Mouse (Mus musculus) heart, embryonic 16.5 days (tissue): Measurements from ENCODE around the gene Gm36245. TPM values are rescaled to one million over a fixed set of nuclear protein-coding genes. Genes with fewer than 3 reads are reported as not detected.
"Not testable (repeated sequence)": the region's sequence is repeated elsewhere in the genome, so short reads cannot be mapped to it uniquely, and the experiment has no call there.

Source experiments
- ATAC-seq: fragments of 200-750 bp; cut with Nextera tagmentation; replicated peaks from 2 replicates; pipeline ENCODE4 v1.8.0; 2017; ENCODE audit warnings: moderate number of reproducible peaks; ENCODE audit not compliant: insufficient read depth, low FRiP score; ENCODE audit errors: extremely low read depth
- H3K27ac ChIP-seq: fragments of 300-500 bp; sonication (generic); 2 replicates; pipeline ENCODE4 v1.5.1; 2014; ENCODE audit warnings: mild to moderate bottlenecking, low read length, control low read depth, moderate library complexity
- H3K27me3 ChIP-seq: fragments of 300-500 bp; sonication (generic); 2 replicates; pipeline ENCODE4 v1.6.1; 2014; ENCODE audit warnings: low read length, mixed read lengths; ENCODE audit not compliant: control insufficient read depth, insufficient read depth
- H3K36me3 ChIP-seq: fragments of 300-500 bp; sonication (generic); 2 replicates; pipeline ENCODE4 v1.6.1; 2014; ENCODE audit not compliant: control insufficient read depth, insufficient read depth
- H3K4me1 ChIP-seq: fragments of 300-500 bp; sonication (generic); 2 replicates; pipeline ENCODE4 v1.6.1; 2014; ENCODE audit warnings: low read length, mixed read lengths; ENCODE audit not compliant: control insufficient read depth, insufficient read depth
- H3K4me2 ChIP-seq: fragments of 300-500 bp; sonication (generic); 2 replicates; pipeline ENCODE4 v1.6.1; 2014; ENCODE audit warnings: low read depth, mild to moderate bottlenecking, control low read depth, low read length
- H3K4me3 ChIP-seq: fragments of 300-500 bp; sonication (generic); 2 replicates; pipeline ENCODE4 v1.5.1; 2014; ENCODE audit warnings: mild to moderate bottlenecking, control low read depth, low read length
- H3K9ac ChIP-seq: fragments of 300-500 bp; sonication (generic); 2 replicates; pipeline ENCODE4 v1.6.1; 2014; ENCODE audit warnings: low read length, control low read depth
- H3K9me3 ChIP-seq: fragments of 300-500 bp; sonication (generic); replicated peaks from 2 replicates; pipeline ENCODE4 v1.6.1; 2016; ENCODE audit warnings: low read length; ENCODE audit not compliant: control insufficient read depth
- WGBS: fragments of 180-500 bp; shearing (Covaris S2); extraction: QIAGEN DNeasy Blood & Tissue Kit; methylation state at CpG from one replicate; pipeline ENCODE4 v1.1.7; 2014; 5-methylcytosine and 5-hydroxymethylcytosine counted together
- polyA plus RNA-seq: library from polyadenylated mRNA; unstranded; fragments of >200 nt; fragmentation: Nextera tagmentation; extraction: Ambion mirVana; gene quantifications from 2 replicates; pipeline ENCODE4 v1.2.1, GENCODE M21; 2015

Gm36245 gene
- polyA plus RNA-seq, 1 experiment from 2014 or later = not detected

GRCm38 (mm10) chr15:77593557-77593956, 5.5 kb upstream of the Gm36245 start:
- H3K27me3 ChIP-seq = no peaks in the 10 kb centered on the region
- no peak for ATAC-seq
- no peak overlapping the region for H3K27ac ChIP-seq
- H3K4me3 ChIP-seq = no peak overlapping the region
- no peaks in the 10 kb centered on the region for H3K36me3 ChIP-seq
- H3K4me1 ChIP-seq = no peaks in the 10 kb centered on the region
- WGBS = 43% methylated on average over 1 of the region's 1 CpGs
- H3K9ac ChIP-seq = no peak overlapping the region
- no peak overlapping the region for H3K4me2 ChIP-seq
- no peaks in the 10 kb centered on the region for H3K9me3 ChIP-seq

- Histone ChIP-seq H3K4me1 (no peaks in the 10 kb centered on the region), H3K4me2 (peak within 1 kb of the TSS; percentile 4; the same call in 1 of the 2 replicates), H3K9ac (no peak within 1 kb of the TSS), H3K9me3 (no peaks in the 10 kb centered on the region), H3K36me3 (no peaks in the 10 kb centered on the region), H3K27ac (no peak within 1 kb of the TSS), H3K4me3 (no peak within 1 kb of the TSS), H3K27me3 (no peaks in the 10 kb centered on the region)
- WGBS = 53% methylated on average over 5 of the region's 5 CpGs
- ATAC-seq = no peak
These were observed 3.1 kb upstream of the Gm36245 start, which contains the start of gene Apol10b for GRCm38 (mm10) chr15:77595961-77596360. Gene Apol10b, minus strand, starts transcription at chr15:77596125.

GRCm38 (mm10) chr15:77598429-77598828, 629 bp upstream of the Gm36245 start:
- H3K36me3 ChIP-seq = no peaks in the 10 kb centered on the region
- H3K9me3 ChIP-seq = no peaks in the 10 kb centered on the region
- H3K27me3 ChIP-seq = no peaks in the 10 kb centered on the region
- H3K4me1 ChIP-seq = no peaks in the 10 kb centered on the region
- ATAC-seq = no peak
- H3K4me3 ChIP-seq = no peak overlapping the region
- no peak overlapping the region for H3K27ac ChIP-seq
- H3K4me2 ChIP-seq = no peak overlapping the region
- 48% methylated on average over 3 of the region's 3 CpGs for WGBS
- H3K9ac ChIP-seq = no peak overlapping the region

DNA sequence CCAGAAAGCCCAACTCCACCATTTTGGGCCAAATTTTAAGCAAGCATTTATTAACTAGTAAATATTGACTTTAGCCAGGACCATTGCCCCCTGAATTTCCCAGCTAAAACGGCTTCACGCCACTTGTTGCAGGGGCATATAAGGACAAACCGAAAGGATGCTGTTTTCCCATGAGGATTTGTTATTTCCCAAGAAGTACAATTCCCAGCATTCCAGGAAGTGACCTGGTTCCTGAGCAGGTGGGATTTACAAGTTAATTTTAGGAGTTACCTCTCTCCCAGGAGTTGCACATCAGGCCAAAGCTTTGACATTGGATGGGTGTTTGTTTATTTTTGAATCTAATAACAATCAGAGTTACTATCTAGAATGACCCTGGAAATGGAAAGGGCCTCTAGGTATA, 7.0 kb downstream of the Gm36245 start:
- H3K27me3 ChIP-seq = no peaks in the 10 kb centered on the region
- no peak overlapping the region for H3K4me2 ChIP-seq
- no peaks in the 10 kb centered on the region for H3K4me1 ChIP-seq
- no peaks in the 10 kb centered on the region for H3K36me3 ChIP-seq
- 89% methylated on average over 3 of the region's 3 CpGs for whole genome bisulfite sequencing
- no peak overlapping the region for H3K27ac ChIP-seq
- no peaks in the 10 kb centered on the region for H3K9me3 ChIP-seq
- no peak overlapping the region for H3K4me3 ChIP-seq
- no peak for ATAC-seq
- H3K9ac ChIP-seq = no peak overlapping the region

- Histone ChIP-seq H3K27me3 (no peaks in the 10 kb centered on the region), H3K4me2 (no peak overlapping the region), H3K4me1 (no peaks in the 10 kb centered on the region), H3K4me3 (no peak overlapping the region), H3K9ac (no peak overlapping the region), H3K27ac (no peak overlapping the region), H3K9me3 (no peaks in the 10 kb centered on the region), H3K36me3 (no peaks in the 10 kb centered on the region)
- WGBS = 94% methylated on average over 1 of the region's 1 CpGs
- no peak for ATAC-seq
These were observed 25.7 kb downstream of the Gm36245 start for GRCm38 (mm10) chr15:77624710-77625109.

GRCm38 (mm10) chr15:77626471-77626870, 27.4 kb downstream of the Gm36245 start:
- H3K36me3 ChIP-seq, H3K4me1 ChIP-seq, H3K27ac ChIP-seq, ATAC-seq, H3K4me2 ChIP-seq, H3K9ac ChIP-seq, H3K27me3 ChIP-seq, H3K9me3 ChIP-seq, H3K4me3 ChIP-seq: not testable (repeated sequence)
- WGBS = 55% methylated on average over 4 of the region's 4 CpGs

- H3K9me3 ChIP-seq, H3K36me3 ChIP-seq, ATAC-seq, H3K4me3 ChIP-seq, H3K27me3 ChIP-seq, H3K9ac ChIP-seq, H3K4me2 ChIP-seq, H3K27ac ChIP-seq, H3K4me1 ChIP-seq: not testable (repeated sequence)
- 52% methylated on average over 9 of the region's 9 CpGs for WGBS
These were observed 29.6 kb downstream of the Gm36245 start for GRCm38 (mm10) chr15:77628647-77629046.

- not testable (repeated sequence) for H3K4me1 ChIP-seq, H3K9me3 ChIP-seq, H3K27ac ChIP-seq, H3K27me3 ChIP-seq, H3K4me2 ChIP-seq, ATAC-seq, H3K9ac ChIP-seq, H3K36me3 ChIP-seq, H3K4me3 ChIP-seq
- 55% methylated on average over 3 of the region's 3 CpGs for WGBS
These were observed 30.8 kb downstream of the Gm36245 start for GRCm38 (mm10) chr15:77629822-77630221.

- 62% methylated on average over 2 of the region's 2 CpGs for WGBS
- not testable (repeated sequence) for H3K4me2 ChIP-seq, H3K9ac ChIP-seq, H3K9me3 ChIP-seq, ATAC-seq, H3K36me3 ChIP-seq, H3K27me3 ChIP-seq, H3K4me3 ChIP-seq, H3K4me1 ChIP-seq, H3K27ac ChIP-seq
These were observed 44.1 kb downstream of the Gm36245 start, which contains the start of gene Apol11b for GRCm38 (mm10) chr15:77643176-77643575. Gene Apol11b, minus strand, starts transcription at chr15:77643286.

GRCm38 (mm10) chr15:77651143-77651542, 52.1 kb downstream of the Gm36245 start:
- ATAC-seq, H3K9ac ChIP-seq, H3K27ac ChIP-seq, H3K36me3 ChIP-seq, H3K4me2 ChIP-seq, H3K9me3 ChIP-seq, H3K27me3 ChIP-seq, H3K4me3 ChIP-seq, H3K4me1 ChIP-seq: not testable (repeated sequence)
